Mouse (Mus musculus): ENCODE measurements around the gene Zfp710.
A peak's percentile ranks its signal among the peaks of the same experiment; 100 is the strongest.

Gene Zfp710

GRCm38 (mm10) chr7:80111066-80112045 is 86.7 kb downstream of the Zfp710 start:
- DNase-seq (ENCODE audit: low spot score in 2 of 2): no peak

GRCm38 (mm10) chr7:80113989-80114388 is 89.4 kb downstream of the Zfp710 start:
- DNase-seq (ENCODE audit: low spot score in 2 of 2): peak in 1 of 2 experiments; percentile 22

- DNase-seq (ENCODE audit: low spot score in 2 of 2): peak in 1 of 2 experiments; percentile 54
Observed at GRCm38 (mm10) chr7:80114451-80115223, 90.0 kb downstream of the Zfp710 start.

- DNase-seq (ENCODE audit: low spot score in 2 of 2): peak; percentile 87 to 91
Observed at GRCm38 (mm10) chr7:80115224-80115590, 90.6 kb downstream of the Zfp710 start, which contains the start of gene Idh2. Gene Idh2, minus strand, starts transcription at chr7:80115392.

- DNase-seq (ENCODE audit: low spot score in 2 of 2): no peak
Observed at GRCm38 (mm10) chr7:80116158-80116557, 91.5 kb downstream of the Zfp710 start.

GRCm38 (mm10) chr7:80119198-80119597 is 94.6 kb downstream of the Zfp710 start:
- DNase-seq (ENCODE audit: low spot score in 2 of 2): no peak

DNA sequence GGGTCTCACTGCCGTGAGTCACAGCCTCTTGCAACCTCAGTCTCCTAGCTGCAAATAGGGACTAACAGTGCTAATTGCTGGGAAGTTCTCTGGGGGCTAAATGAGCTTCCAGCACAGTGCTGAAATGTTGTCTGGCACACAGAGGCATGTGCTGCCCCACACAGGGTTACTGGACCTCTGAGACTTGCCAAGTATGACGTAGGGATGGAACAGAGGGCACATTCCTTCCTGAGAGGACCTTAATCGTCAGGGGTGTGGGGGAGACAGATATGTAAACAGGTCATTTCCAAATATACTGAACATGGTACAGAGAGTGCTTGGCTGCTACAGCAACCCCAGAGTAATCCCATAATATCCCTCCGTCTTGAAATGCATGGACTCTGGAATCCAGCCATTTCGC is 96.5 kb downstream of the Zfp710 start:
- no peak for DNase-seq (ENCODE audit: low spot score in 2 of 2)

DNA sequence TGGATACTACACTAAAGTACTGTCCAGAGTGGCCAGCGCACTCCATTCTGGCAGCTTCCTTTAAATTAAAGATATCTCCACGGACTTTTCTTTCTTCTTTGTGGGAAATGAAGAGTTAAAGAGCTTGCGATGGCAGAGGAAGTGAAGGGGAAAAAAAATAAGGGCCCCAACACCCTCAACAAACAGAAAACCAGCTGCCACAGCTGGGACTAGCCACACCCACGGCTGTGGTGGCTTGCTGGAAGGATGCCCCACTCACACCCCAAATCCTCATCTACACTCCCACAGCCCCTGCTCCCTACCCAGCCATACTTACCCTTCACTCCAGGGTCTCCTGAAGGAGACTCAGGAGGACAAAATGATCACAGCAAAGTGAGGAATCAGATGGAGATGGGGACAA is 98.5 kb downstream of the Zfp710 start:
- DNase-seq (ENCODE audit: low spot score in 2 of 2): peak in 1 of 2 experiments; percentile 60

DNA sequence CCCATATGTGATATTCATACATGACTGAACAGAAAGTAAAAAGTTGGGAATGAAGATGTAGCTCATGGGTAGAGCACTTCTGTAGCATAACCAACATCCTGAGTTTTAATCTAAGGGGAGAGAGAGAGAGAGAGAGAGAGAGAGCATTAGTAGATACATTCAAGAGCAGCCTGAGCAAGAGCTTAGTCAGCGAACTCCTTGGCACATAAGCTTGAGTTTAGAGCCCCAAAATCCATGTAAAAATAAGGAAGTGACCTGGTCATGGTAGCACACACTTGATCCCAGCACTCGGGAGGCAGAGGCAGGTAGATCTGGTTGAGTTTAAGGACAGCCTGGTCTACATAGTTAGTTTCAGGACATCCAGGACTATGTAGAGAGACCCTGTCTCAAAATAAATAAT is 99.1 kb downstream of the Zfp710 start:
- no peak for DNase-seq (ENCODE audit: low spot score in 2 of 2)

DNA sequence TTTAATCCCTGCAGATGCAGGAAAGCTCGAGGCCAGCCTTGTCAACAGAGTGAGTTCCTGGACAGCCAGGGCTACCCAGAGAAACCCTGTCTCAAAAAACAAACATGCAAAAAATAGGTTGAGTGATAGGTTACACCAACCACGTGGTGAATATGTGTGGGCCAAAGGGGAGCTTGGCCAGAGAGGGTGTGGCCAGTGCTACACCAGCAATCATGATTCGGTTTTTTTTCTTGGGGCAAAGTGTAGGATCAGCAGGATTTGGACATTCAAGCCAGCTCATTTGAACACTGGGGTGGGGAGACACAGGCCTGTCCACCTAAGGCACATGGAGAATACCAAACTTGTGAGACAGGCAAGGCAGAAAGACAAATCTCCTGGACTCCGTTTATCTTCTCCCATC is 104.7 kb downstream of the Zfp710 start:
- no peak for DNase-seq (ENCODE audit: low spot score in 2 of 2)

DNA sequence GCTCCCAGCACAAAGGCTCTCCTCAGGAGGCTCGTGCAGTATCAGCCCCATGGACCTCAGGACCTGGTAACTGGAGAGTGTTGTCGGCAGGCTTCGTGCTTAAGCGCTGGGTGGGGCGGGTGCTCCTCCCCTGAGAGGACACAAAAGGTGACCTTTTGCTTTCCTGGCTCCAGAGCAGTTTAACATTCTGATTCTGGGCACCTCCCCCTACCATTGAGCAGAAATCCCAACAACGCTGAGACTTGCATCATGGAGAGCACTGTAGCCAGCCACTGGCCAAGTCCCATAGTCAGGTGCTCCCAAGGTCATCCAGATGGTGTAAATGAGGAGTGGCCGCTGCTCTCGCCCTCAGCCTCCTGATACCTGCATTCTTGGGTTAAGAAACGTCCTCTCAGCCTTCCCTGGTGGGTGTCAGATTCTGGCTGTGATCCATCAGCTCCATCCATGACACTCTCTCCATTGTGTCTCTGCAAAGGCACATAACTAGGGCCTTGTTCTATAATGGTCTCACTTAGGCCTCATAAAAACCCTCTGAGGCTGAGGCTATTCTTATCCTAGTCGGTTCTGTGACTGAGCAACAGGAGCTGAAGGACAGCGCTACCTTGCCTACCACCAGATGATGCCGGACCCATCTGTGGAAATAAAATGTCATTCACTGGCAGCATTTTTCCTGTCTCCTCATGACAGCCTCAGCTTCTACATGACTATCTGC is 105.9 kb downstream of the Zfp710 start:
- no peak for DNase-seq (ENCODE audit: low spot score in 2 of 2)

- DNase-seq (ENCODE audit: low spot score in 2 of 2): peak in 1 of 2 experiments; percentile 37
Observed at GRCm38 (mm10) chr7:80131315-80131714, 106.7 kb downstream of the Zfp710 start.

DNA sequence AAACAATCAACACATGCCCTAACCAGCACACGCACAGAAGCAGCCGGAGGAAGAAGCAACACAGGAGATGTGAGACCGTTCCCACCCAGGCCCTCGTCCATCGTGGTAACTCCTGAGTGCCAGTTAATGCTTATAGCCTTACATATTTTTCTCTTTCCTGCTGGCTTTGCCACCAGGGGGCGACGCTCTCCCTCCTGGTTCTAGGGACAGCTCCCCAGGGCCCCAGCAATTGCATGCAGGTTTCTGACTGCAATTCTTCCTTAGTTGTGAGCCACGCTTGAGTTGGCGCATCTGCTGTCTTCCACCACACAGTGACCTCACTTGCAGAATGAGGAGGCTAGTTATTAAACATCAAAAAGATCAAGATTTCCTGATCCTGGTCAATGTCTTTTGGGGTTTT is 107.9 kb downstream of the Zfp710 start:
- DNase-seq (ENCODE audit: low spot score in 2 of 2): peak; percentile 53 to 87

DNA sequence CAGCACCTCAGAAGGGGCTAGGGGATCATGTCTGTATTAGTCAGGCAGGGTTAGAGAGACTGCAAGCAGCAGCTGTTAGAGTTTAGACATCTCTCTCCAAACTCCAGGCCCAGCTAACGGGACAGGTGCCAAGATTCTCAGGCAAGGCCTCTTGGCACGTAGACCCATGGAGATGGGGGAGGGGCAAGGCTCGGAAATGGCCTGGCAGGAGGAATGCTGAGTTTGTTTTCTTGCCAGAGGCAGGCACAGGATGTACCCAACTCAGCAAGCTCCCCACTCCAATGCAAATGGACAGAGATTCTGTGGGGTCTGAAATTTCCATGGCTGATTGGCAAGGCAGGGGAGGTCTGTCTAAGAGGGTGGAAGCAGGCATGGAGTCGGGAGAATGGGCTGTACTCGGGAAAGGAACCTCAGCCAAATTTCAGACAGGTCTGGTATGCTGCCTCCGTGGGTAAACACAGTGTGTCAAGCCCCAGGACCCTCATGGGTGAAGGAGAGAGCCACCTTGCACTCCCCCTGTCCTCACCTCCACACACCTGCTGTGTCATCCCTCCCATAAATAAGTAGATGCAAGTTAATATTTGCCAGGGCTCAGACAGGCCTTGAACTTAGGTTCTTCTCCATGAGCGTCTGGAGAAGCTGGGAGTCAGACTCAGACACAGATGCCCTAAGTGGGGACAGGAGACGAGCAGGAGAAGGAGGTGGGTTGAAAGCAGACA is 110.0 kb downstream of the Zfp710 start:
- DNase-seq (ENCODE audit: low spot score in 2 of 2): peak in 1 of 2 experiments; percentile 46

- DNase-seq (ENCODE audit: low spot score in 2 of 2): no peak
Observed at GRCm38 (mm10) chr7:80135173-80135532, 110.5 kb downstream of the Zfp710 start.

DNA sequence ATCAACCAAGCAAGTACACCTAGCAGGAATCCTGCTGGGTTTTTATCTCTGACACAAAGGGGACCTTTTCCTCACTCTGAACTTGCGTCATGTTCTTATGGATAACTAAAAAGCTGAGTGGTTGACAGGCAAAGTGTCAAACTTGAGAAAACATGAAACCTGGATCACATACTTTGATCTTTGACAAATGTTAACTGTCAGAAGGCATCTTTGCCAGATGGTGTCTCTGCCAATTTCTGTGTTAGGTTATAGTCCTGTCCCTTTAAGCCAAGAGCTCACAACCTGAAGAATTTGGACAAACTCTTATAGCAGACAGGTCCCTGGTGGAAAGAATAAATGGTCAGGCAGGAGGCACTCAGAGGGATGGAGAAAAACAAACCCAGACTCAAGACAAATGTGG is 113.8 kb downstream of the Zfp710 start:
- DNase-seq (ENCODE audit: low spot score in 2 of 2): no peak

DNA sequence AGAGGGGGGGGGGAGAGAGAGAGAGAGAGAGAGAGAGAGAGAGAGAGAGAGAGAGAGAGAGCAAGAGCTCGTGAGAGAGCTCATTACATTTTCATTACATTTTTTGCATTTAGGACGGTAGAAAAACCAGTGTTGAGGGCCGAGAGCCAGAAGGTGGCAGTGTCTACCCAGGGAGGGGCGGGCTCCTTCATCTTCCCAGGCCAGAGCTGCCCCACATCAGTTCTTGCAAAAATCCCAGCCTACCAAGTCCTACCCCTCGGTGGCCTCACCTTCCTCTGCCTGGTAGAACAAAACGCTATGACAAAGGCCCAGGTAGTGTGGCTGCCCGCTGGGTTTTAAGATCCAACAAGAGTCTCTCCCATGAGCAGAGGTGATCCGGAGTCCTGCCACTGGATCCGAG is 116.2 kb downstream of the Zfp710 start:
- DNase-seq (ENCODE audit: low spot score in 2 of 2): peak; percentile 62 to 86

Data from spleen, postnatal 10 days (tissue).